Mouse (Mus musculus) midbrain, embryonic 14.5 days (tissue): ENCODE results near the gene Gpr4. TPM values are rescaled to one million over a fixed set of nuclear protein-coding genes. Genes with fewer than 3 reads are reported as not detected.

ENCODE experiments used
- ATAC-seq: fragments of 200-750 bp; cut with Nextera tagmentation; 2 replicates; pipeline ENCODE4 v1.8.0; 2017; ENCODE audit warnings: moderate number of reproducible peaks, moderate library complexity; ENCODE audit not compliant: low FRiP score, low TSS enrichment
- DNase-seq: peaks from one replicate; pipeline ENCODE4 v3.0.0-alpha.2; 2015
- H3K27ac ChIP-seq: fragments of 300-500 bp; sonication (generic); replicated peaks from 2 replicates; pipeline ENCODE4 v1.5.1; 2014; ENCODE audit warnings: mild to moderate bottlenecking, low read depth, low read length, moderate library complexity
- H3K27me3 ChIP-seq: fragments of 300-500 bp; sonication (generic); 2 replicates; pipeline ENCODE4 v1.6.1; 2014; ENCODE audit warnings: low read length, control low read depth, mixed read lengths; ENCODE audit not compliant: control insufficient read depth, insufficient read depth
- H3K36me3 ChIP-seq: fragments of 300-500 bp; sonication (generic); 2 replicates; pipeline ENCODE4 v1.6.1; 2014; ENCODE audit warnings: low read length, control low read depth; ENCODE audit not compliant: control insufficient read depth, insufficient read depth
- H3K4me1 ChIP-seq: fragments of 300-500 bp; sonication (generic); 2 replicates; pipeline ENCODE4 v1.6.1; 2014; ENCODE audit warnings: mild to moderate bottlenecking, antibody characterized with exemption, low read length, control low read depth; ENCODE audit not compliant: control insufficient read depth, insufficient read depth
- H3K4me2 ChIP-seq: fragments of 300-500 bp; sonication (generic); 2 replicates; pipeline ENCODE4 v1.6.1; 2014; ENCODE audit warnings: mild to moderate bottlenecking, low read length, moderate library complexity
- H3K4me3 ChIP-seq: fragments of 300-500 bp; sonication (generic); replicated peaks from 2 replicates; pipeline ENCODE4 v1.5.1; 2014; ENCODE audit warnings: low read depth, low read length
- H3K9ac ChIP-seq: fragments of 300-500 bp; sonication (generic); replicated peaks from 2 replicates; pipeline ENCODE4 v1.6.1; 2014; ENCODE audit warnings: mild to moderate bottlenecking, low read length, moderate library complexity
- H3K9me3 ChIP-seq: fragments of 300-500 bp; sonication (generic); 2 replicates; pipeline ENCODE4 v1.6.1; 2016; ENCODE audit warnings: low read length, control low read depth, mixed read lengths; ENCODE audit not compliant: control insufficient read depth
- WGBS: fragments of 180-500 bp; shearing (Covaris S2); extraction: QIAGEN DNeasy Blood & Tissue Kit; methylation state at CpG from one replicate; pipeline ENCODE4 v1.1.7; 2014; 5-methylcytosine and 5-hydroxymethylcytosine counted together
- polyA plus RNA-seq: library from polyadenylated mRNA; unstranded; fragments of >200 nt; fragmentation: Nextera tagmentation; extraction: Ambion mirVana; gene quantifications from 2 replicates; pipeline ENCODE4 v1.2.1, GENCODE M21; 2014

Gene Gpr4
- polyA plus RNA-seq, 1 experiment from 2014 or later: 2.5 TPM

DNA sequence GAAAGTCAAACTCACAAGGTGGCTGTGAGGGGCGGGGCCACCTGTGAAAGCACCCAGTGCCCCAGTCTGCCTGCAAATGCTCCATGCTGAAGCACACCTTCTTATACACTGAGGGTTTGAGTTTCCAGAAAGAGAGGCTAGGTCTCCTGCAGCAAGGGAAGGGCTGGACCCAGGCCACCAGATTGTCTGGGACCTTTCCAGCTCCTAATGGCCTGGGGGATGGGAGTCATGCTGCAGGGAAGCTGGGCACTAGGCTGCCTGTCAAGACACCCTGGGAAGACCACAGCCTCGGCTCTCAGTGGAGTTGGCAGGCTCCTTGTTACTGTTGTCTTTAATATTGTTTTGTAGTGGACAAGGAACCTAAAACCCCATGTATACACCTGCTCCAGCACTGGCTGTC is 24.1 kb downstream of the Gpr4 start:
- Histone ChIP-seq H3K9ac (no peak overlapping the region), H3K4me2 (no peak overlapping the region), H3K27me3 (no peaks in the 10 kb centered on the region), H3K4me1 (no peaks in the 10 kb centered on the region), H3K4me3 (no peak overlapping the region), H3K27ac (no peak overlapping the region), H3K9me3 (no peaks in the 10 kb centered on the region), H3K36me3 (peaks cover under 1% of the 10 kb centered on the region; the same call in 1 of the 2 replicates)
- ATAC-seq: no peak
- DNase-seq: no peak
- 82% methylated on average over 2 of the region's 2 CpGs for WGBS

DNA sequence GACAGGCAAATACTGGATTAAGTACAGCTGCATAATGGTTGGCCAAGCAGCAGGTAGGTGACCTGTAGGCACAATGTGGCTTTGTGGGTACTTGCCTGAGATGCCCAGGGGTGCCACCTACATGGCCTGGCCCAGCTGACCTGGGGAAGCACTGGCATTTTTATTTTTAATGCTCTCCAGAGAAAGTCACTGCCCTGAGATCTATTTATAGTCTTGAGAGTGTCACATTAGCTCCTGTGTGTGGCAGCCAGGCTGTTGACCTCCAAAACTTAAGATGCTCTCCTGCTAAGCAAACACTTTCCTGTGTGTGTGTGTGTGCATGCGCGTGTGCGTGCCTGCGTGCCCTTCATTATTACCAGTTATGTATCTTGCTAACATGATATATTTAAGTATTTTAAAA is 26.0 kb downstream of the Gpr4 start:
- DNase-seq (no peak), ATAC-seq (no peak)
- Histone ChIP-seq H3K9ac (no peak overlapping the region), H3K27ac (no peak overlapping the region), H3K36me3 (no peaks in the 10 kb centered on the region), H3K9me3 (no peaks in the 10 kb centered on the region), H3K4me2 (no peak overlapping the region), H3K4me1 (no peaks in the 10 kb centered on the region), H3K4me3 (no peak overlapping the region), H3K27me3 (no peaks in the 10 kb centered on the region)
- over 99% methylated on average over 4 of the region's 4 CpGs for WGBS

DNA sequence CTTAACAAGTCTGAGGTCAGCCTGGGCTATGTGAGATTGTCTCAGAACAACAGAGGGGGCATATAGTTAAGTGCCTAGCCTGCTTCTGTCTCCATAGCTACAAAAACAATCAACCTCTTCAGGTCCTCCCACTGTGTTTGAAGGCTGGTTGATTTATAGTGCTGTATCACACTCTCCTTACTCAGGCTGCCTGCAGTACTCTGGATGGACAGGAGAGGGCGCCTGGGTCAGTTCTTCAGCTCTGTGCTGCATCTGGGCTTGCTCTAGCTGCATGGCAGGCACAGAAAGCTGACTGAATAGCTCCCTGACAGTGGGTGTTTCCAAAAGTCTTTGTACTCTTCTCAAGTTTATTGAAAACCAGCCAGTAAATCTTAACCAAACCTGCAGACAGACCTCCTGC is 27.1 kb downstream of the Gpr4 start:
- peak; percentile 92 for DNase-seq
- no peak overlapping the region for H3K27ac ChIP-seq
- H3K9me3 ChIP-seq: no peaks in the 10 kb centered on the region
- no peaks in the 10 kb centered on the region for H3K4me1 ChIP-seq
- WGBS: 0% methylated on average over 1 of the region's 1 CpGs
- peak; percentile 81 for ATAC-seq
- no peak overlapping the region for H3K4me3 ChIP-seq
- no peaks in the 10 kb centered on the region for H3K27me3 ChIP-seq
- H3K4me2 ChIP-seq: no peak overlapping the region
- H3K9ac ChIP-seq: no peak overlapping the region
- H3K36me3 ChIP-seq: no peaks in the 10 kb centered on the region

DNA sequence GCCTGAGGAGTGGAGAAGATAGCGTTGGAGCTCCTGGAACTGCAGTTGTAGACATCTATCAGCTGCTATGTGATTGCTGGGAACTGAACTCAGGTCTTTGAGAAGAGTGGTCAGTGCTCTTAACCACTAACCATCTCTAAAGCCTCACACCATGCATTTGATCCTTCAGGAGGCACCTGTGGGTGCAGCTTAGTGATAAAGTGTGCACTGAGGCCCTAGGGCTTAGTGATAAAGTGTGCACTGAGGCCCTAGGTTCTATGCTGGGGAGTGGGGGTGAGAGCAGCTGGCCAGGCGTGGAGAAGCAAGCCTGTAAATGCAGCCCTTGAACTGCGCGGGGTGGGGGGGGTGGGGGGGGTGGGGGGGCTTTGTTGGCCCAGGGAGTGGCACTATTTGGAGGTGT is 27.6 kb downstream of the Gpr4 start:
- H3K4me2 ChIP-seq: no peak overlapping the region
- H3K4me1 ChIP-seq: no peaks in the 10 kb centered on the region
- H3K9ac ChIP-seq: no peak overlapping the region
- H3K27ac ChIP-seq: no peak overlapping the region
- H3K36me3 ChIP-seq: peaks cover 4% of the 10 kb centered on the region
- H3K27me3 ChIP-seq: no peaks in the 10 kb centered on the region
- H3K9me3 ChIP-seq: no peaks in the 10 kb centered on the region
- ATAC-seq (no peak), DNase-seq (no peak)
- 65% methylated on average over 4 of the region's 4 CpGs for WGBS
- H3K4me3 ChIP-seq: no peak overlapping the region

DNA sequence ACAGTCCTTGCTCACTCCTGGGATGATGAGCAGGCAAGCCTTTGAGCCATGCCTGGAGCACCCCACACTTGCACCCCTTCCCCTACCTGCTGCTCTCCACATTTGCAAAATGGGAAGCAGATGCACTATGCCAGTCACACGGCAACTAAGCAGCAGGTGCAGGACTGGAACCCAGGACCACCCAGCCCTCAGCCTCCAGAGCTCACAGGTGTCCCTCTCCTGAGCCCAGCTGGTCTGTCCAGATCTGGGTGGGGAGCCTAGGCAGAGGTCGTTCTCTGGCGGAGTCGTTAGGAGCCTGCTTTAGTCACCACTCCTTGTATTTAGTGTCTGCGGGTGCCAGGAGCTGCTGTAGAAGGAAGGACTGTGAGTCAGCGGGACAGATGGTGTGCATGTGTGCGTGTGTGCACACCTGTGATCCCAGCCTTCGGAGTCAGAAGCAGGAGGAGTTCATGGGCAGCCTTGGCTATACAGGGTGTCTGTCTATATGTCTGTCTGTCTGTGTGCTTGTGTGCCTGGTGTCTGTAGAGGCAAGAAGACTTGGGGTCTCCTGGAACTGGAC is 28.6 kb downstream of the Gpr4 start:
- H3K4me1 ChIP-seq: no peaks in the 10 kb centered on the region
- H3K4me3 ChIP-seq: no peak overlapping the region
- ATAC-seq (no peak), DNase-seq (no peak)
- no peak overlapping the region for H3K27ac ChIP-seq
- H3K9me3 ChIP-seq: no peaks in the 10 kb centered on the region
- 92% methylated on average over 8 of the region's 8 CpGs for WGBS
- H3K36me3 ChIP-seq: peaks cover 13% of the 10 kb centered on the region
- H3K4me2 ChIP-seq: no peak overlapping the region
- no peak overlapping the region for H3K9ac ChIP-seq
- H3K27me3 ChIP-seq: no peaks in the 10 kb centered on the region

DNA sequence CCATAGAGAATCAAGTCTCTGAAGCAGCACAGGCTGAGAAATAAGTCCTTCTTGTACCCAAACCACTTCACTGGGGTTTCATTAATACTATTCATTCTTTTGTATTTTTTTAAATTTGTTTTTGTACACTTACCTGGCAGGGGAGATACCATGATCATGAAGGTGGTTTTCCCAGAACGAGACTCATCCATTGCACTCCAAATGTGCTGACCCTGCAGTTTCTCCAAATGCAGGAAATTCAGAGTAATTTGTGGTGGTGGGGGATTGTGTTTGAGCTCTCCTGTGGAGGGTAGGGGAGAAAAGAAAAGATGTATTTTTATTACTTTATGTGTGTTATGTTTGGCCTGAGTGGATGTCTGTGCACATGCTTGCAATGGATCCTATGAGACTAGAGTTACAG is 29.7 kb downstream of the Gpr4 start:
- no peak overlapping the region for H3K4me3 ChIP-seq
- no peak overlapping the region for H3K4me2 ChIP-seq
- DNase-seq (no peak), ATAC-seq (no peak)
- H3K27ac ChIP-seq: no peak overlapping the region
- H3K9ac ChIP-seq: no peak overlapping the region
- WGBS: 97% methylated on average over 1 of the region's 1 CpGs
- no peaks in the 10 kb centered on the region for H3K4me1 ChIP-seq
- H3K27me3 ChIP-seq: no peaks in the 10 kb centered on the region
- peaks cover 13% of the 10 kb centered on the region for H3K36me3 ChIP-seq
- H3K9me3 ChIP-seq: no peaks in the 10 kb centered on the region

DNA sequence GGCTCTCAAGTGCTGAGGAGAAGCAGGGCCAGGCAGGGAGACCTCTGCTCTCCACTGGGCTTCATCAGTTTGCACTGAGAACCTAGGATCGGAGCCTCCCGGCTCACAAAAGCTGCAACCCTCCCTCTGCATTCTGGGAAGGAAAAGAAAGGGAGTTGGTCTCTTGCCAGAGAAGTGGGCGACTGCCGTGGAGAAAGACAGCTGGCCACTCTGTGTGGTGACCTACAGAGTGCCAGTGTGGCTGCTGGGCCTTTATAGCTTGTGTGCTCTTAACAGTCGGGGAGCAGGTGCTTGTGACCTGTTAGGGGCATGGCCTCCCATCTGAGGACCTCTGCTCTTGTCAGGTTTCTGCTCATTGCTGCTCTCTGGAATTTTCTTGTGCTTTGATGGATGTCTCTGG is 31.5 kb downstream of the Gpr4 start:
- H3K9ac ChIP-seq: no peak overlapping the region
- 79% methylated on average over 5 of the region's 5 CpGs for WGBS
- ATAC-seq (no peak), DNase-seq (no peak)
- no peaks in the 10 kb centered on the region for H3K27me3 ChIP-seq
- no peak overlapping the region for H3K27ac ChIP-seq
- no peak overlapping the region for H3K4me3 ChIP-seq
- H3K4me2 ChIP-seq: no peak overlapping the region
- no peaks in the 10 kb centered on the region for H3K9me3 ChIP-seq
- no peaks in the 10 kb centered on the region for H3K4me1 ChIP-seq
- H3K36me3 ChIP-seq: peaks cover 19% of the 10 kb centered on the region

DNA sequence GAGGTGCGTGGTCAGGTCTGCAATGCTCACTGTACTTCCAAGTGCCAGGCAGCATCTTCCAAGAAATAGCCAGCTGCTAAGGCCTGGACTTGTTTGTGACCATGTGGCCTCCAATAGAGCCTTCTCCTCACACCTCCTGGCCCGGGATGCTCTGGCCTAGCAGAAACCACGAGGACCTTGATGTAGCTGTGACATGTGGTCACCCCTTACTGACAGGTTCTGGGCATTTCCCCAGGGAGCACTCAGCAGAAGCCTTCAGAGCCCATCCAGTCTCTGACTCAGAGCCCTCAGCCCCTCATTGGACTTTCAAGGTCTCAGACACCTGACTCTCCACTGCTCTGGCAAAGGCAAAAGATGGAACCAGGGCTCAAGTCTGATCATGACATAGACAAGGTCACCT is 32.7 kb downstream of the Gpr4 start:
- Histone ChIP-seq H3K27ac (no peak overlapping the region), H3K36me3 (peaks cover 19% of the 10 kb centered on the region), H3K4me2 (no peak overlapping the region), H3K27me3 (no peaks in the 10 kb centered on the region), H3K4me3 (no peak overlapping the region), H3K9ac (no peak overlapping the region), H3K4me1 (no peaks in the 10 kb centered on the region), H3K9me3 (no peaks in the 10 kb centered on the region)
- DNase-seq (no peak), ATAC-seq (no peak)
- 100% methylated on average over 3 of the region's 3 CpGs for WGBS

DNA sequence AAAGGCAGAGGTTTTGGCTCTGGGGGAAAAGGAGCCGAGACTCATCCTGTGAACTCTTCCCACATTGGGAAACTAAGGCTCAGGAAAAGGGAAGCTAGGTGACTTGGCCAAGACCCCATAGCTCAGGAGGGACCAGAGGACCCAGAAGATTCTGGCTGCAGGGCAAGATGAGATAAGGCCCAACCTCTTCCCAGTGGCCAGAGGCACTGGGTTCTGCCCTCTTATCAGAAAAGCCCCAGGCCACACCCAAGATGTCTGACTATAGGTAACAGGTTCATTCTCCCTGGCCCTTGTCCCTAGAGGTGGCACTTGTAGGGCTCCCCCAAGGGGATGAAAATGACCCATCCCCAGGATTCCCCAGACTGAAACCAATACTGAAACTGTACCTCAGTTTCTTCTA is 34.5 kb downstream of the Gpr4 start:
- no peak overlapping the region for H3K4me3 ChIP-seq
- no peak overlapping the region for H3K27ac ChIP-seq
- H3K9me3 ChIP-seq: no peaks in the 10 kb centered on the region
- no peaks in the 10 kb centered on the region for H3K4me1 ChIP-seq
- H3K36me3 ChIP-seq: peaks cover 19% of the 10 kb centered on the region
- WGBS: 97% methylated on average over 1 of the region's 1 CpGs
- no peak for DNase-seq
- no peak for ATAC-seq
- H3K4me2 ChIP-seq: no peak overlapping the region
- no peaks in the 10 kb centered on the region for H3K27me3 ChIP-seq
- H3K9ac ChIP-seq: no peak overlapping the region
